Mouse (Mus musculus) bone marrow macrophage, adult 2 months (primary cell): Measurements from ENCODE around the gene Zfp628.

Source experiments
- CTCF ChIP-seq: IDR thresholded peaks from 2 replicates; pipeline ENCODE4 v1.5.1; 2012; ENCODE audit warnings: low read depth, mild to moderate bottlenecking, low read length, moderate library complexity
- POLR2A ChIP-seq: IDR thresholded peaks from 2 replicates; pipeline ENCODE4 v1.6.1; 2012; ENCODE audit warnings: mild to moderate bottlenecking, low read depth, low read length, borderline replicate concordance

DNA sequence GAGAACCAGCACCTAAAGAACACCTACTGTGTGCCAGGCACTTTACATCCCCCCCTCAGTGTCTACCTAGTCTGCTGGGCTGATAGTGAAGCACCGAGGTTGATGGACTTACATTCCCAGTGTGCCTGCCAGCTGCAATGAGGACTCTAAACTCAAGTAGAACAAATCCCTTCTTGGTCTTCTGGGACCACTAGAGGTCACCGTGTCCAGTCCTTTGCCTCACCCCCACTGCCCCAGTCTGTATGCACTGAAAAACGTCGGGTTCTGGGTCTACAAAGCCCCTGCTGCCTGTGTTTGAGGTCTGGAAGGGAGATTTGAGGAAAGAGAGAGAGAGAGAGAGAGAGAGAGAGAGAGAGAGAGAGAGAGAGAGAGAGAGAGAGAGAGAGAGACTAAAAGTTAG lies 9.5 kb downstream of the Zfp628 start:
- TF ChIP-seq CTCF (no peak), POLR2A (no peak)
